Mouse (Mus musculus) midbrain, embryonic 16.5 days (tissue): ENCODE data around the gene Tbxas1. TPM values are rescaled to one million over a fixed set of nuclear protein-coding genes. Genes with fewer than 3 reads are reported as not detected.

Experiments
- ATAC-seq: fragments of 200-750 bp; cut with Nextera tagmentation; 2 replicates; pipeline ENCODE4 v1.8.0; 2017; ENCODE audit warnings: moderate TSS enrichment
- H3K27ac ChIP-seq: fragments of 300-500 bp; sonication (generic); 2 replicates; pipeline ENCODE4 v1.5.1; 2014; ENCODE audit warnings: mild to moderate bottlenecking, low read length, mixed read lengths
- H3K27me3 ChIP-seq: fragments of 300-500 bp; sonication (generic); 2 replicates; pipeline ENCODE4 v1.6.1; 2014; ENCODE audit warnings: low read depth, low read length, mixed read lengths; ENCODE audit not compliant: control insufficient read depth, insufficient read depth
- H3K36me3 ChIP-seq: fragments of 300-500 bp; sonication (generic); 2 replicates; pipeline ENCODE4 v1.6.1; 2014; ENCODE audit warnings: mild to moderate bottlenecking, low read length, moderate library complexity, mixed read lengths; ENCODE audit not compliant: control insufficient read depth, insufficient read depth
- H3K4me1 ChIP-seq: fragments of 300-500 bp; sonication (generic); 2 replicates; pipeline ENCODE4 v1.6.1; 2014; ENCODE audit warnings: mild to moderate bottlenecking, low read length, mixed read lengths; ENCODE audit not compliant: control insufficient read depth, insufficient read depth
- H3K4me2 ChIP-seq: fragments of 300-500 bp; sonication (generic); 2 replicates; pipeline ENCODE4 v1.6.1; 2014; ENCODE audit warnings: mild to moderate bottlenecking, low read length, mixed read lengths
- H3K4me3 ChIP-seq: fragments of 300-500 bp; sonication (generic); 2 replicates; pipeline ENCODE4 v1.5.1; 2014; ENCODE audit warnings: low read depth, mild to moderate bottlenecking, low read length, moderate library complexity, mixed read lengths
- H3K9ac ChIP-seq: fragments of 300-500 bp; sonication (generic); 2 replicates; pipeline ENCODE4 v1.6.1; 2014; ENCODE audit warnings: low read depth, low read length, mixed read lengths
- H3K9me3 ChIP-seq: fragments of 300-500 bp; sonication (generic); replicated peaks from 2 replicates; pipeline ENCODE4 v1.6.1; 2014; ENCODE audit warnings: mild to moderate bottlenecking, low read length, mixed read lengths; ENCODE audit not compliant: control insufficient read depth, poor library complexity, severe bottlenecking
- WGBS: fragments of 180-500 bp; shearing (Covaris S2); extraction: QIAGEN DNeasy Blood & Tissue Kit; methylation state at CpG from one replicate; pipeline ENCODE4 v1.1.7; 2014; 5-methylcytosine and 5-hydroxymethylcytosine counted together
- polyA plus RNA-seq: library from polyadenylated mRNA; unstranded; fragments of >200 nt; fragmentation: Nextera tagmentation; extraction: Ambion mirVana; gene quantifications from 2 replicates; pipeline ENCODE4 v1.2.1, GENCODE M21; 2015

Gene Tbxas1
- polyA plus RNA-seq, 1 experiment from 2014 or later, result 1.8 TPM

- Histone ChIP-seq H3K27me3 (no peaks in the 10 kb centered on the region), H3K4me1 (peaks cover 25% of the 10 kb centered on the region), H3K4me2 (no peak overlapping the region), H3K9me3 (no peaks in the 10 kb centered on the region), H3K4me3 (no peak overlapping the region), H3K9ac (no peak overlapping the region), H3K27ac (no peak overlapping the region), H3K36me3 (no peaks in the 10 kb centered on the region)
- ATAC-seq, result no peak
- WGBS, result 83% methylated on average over 2 of the region's 2 CpGs
These were observed 8.4 kb upstream of the Tbxas1 start for GRCm38 (mm10) chr6:38866761-38867160.

GRCm38 (mm10) chr6:38867291-38867690 is 7.9 kb upstream of the Tbxas1 start:
- no peaks in the 10 kb centered on the region for H3K27me3 ChIP-seq
- peaks cover 30% of the 10 kb centered on the region for H3K4me1 ChIP-seq
- no peak overlapping the region for H3K9ac ChIP-seq
- no peaks in the 10 kb centered on the region for H3K36me3 ChIP-seq
- H3K4me3 ChIP-seq, result no peak overlapping the region
- H3K9me3 ChIP-seq, result no peaks in the 10 kb centered on the region
- H3K27ac ChIP-seq, result no peak overlapping the region
- ATAC-seq, result no peak
- WGBS, result 17% methylated on average over 1 of the region's 1 CpGs
- H3K4me2 ChIP-seq, result no peak overlapping the region

- Histone ChIP-seq H3K9ac (no peak overlapping the region), H3K4me3 (no peak overlapping the region), H3K36me3 (no peaks in the 10 kb centered on the region), H3K4me1 (peaks cover 45% of the 10 kb centered on the region), H3K27ac (no peak overlapping the region), H3K9me3 (no peaks in the 10 kb centered on the region), H3K4me2 (no peak overlapping the region), H3K27me3 (no peaks in the 10 kb centered on the region)
- ATAC-seq, result no peak
- WGBS, result 100% methylated on average over 1 of the region's 1 CpGs
These were observed 6.2 kb upstream of the Tbxas1 start for GRCm38 (mm10) chr6:38868974-38869373.

- H3K4me1 ChIP-seq, result peaks cover 45% of the 10 kb centered on the region
- no peak for ATAC-seq
- 2% methylated on average over 2 of the region's 2 CpGs for WGBS
These were observed 5.1 kb upstream of the Tbxas1 start for GRCm38 (mm10) chr6:38870070-38870469.

GRCm38 (mm10) chr6:38871051-38871450 is 4.2 kb upstream of the Tbxas1 start:
- 16% methylated on average over 7 of the region's 7 CpGs for WGBS
- H3K9me3 ChIP-seq, result no peaks in the 10 kb centered on the region
- H3K27me3 ChIP-seq, result no peaks in the 10 kb centered on the region
- no peak for ATAC-seq
- no peak overlapping the region for H3K27ac ChIP-seq
- H3K4me3 ChIP-seq, result no peak overlapping the region
- no peak overlapping the region for H3K9ac ChIP-seq
- peaks cover 45% of the 10 kb centered on the region for H3K4me1 ChIP-seq
- H3K36me3 ChIP-seq, result no peaks in the 10 kb centered on the region
- 0 out of 2 replicates have a peak overlapping the region, but pooled peaks have one; percentile 17 for H3K4me2 ChIP-seq

More at GRCm38 (mm10) chr6:38870070-38870469, 5.1 kb upstream of the Tbxas1 start:
- H3K4me2 ChIP-seq, result no peak overlapping the region
- H3K9ac ChIP-seq, result no peak overlapping the region
- no peaks in the 10 kb centered on the region for H3K27me3 ChIP-seq
- no peak overlapping the region for H3K4me3 ChIP-seq
- no peak overlapping the region for H3K27ac ChIP-seq
- H3K9me3 ChIP-seq, result no peaks in the 10 kb centered on the region
- no peaks in the 10 kb centered on the region for H3K36me3 ChIP-seq

GRCm38 (mm10) chr6:38873316-38873715 is 1.9 kb upstream of the Tbxas1 start:
- peak overlapping the region; percentile 78 for H3K4me2 ChIP-seq
- H3K27me3 ChIP-seq, result no peaks in the 10 kb centered on the region
- no peak for ATAC-seq
- H3K36me3 ChIP-seq, result no peaks in the 10 kb centered on the region
- WGBS, result 59% methylated on average over 1 of the region's 1 CpGs
- peaks cover 42% of the 10 kb centered on the region for H3K4me1 ChIP-seq
- H3K4me3 ChIP-seq, result peak overlapping the region; percentile 100
- H3K9me3 ChIP-seq, result no peaks in the 10 kb centered on the region
- H3K9ac ChIP-seq, result no peak overlapping the region; the same call in none of the 2 replicates
- H3K27ac ChIP-seq, result no peak overlapping the region

GRCm38 (mm10) chr6:38874035-38874434 is 1.2 kb upstream of the Tbxas1 start:
- WGBS, result 2% methylated on average over 8 of the region's 8 CpGs
- H3K27ac ChIP-seq, result 0 out of 2 replicates have a peak overlapping the region, but pooled peaks have one; percentile 39
- no peaks in the 10 kb centered on the region for H3K9me3 ChIP-seq
- no peak for ATAC-seq
- peak overlapping the region; percentile 78 for H3K4me2 ChIP-seq
- no peaks in the 10 kb centered on the region for H3K27me3 ChIP-seq
- H3K4me1 ChIP-seq, result peaks cover 42% of the 10 kb centered on the region
- peak overlapping the region; percentile 100 for H3K9ac ChIP-seq
- no peaks in the 10 kb centered on the region for H3K36me3 ChIP-seq
- H3K4me3 ChIP-seq, result peak overlapping the region; percentile 100

- Histone ChIP-seq H3K9me3 (no peaks in the 10 kb centered on the region), H3K4me3 (peak overlapping the region; percentile 100), H3K27me3 (no peaks in the 10 kb centered on the region), H3K4me2 (peak overlapping the region; percentile 78), H3K36me3 (no peaks in the 10 kb centered on the region), H3K9ac (peak overlapping the region; percentile 100), H3K27ac (peak overlapping the region; percentile 99), H3K4me1 (peaks cover 42% of the 10 kb centered on the region)
- under 1% methylated on average over 23 of the region's 23 CpGs for WGBS
- ATAC-seq, result no peak
These were observed 493 bp upstream of the Tbxas1 start for GRCm38 (mm10) chr6:38874565-38875257.

- peak; percentile 85 for ATAC-seq
- H3K9ac ChIP-seq, result peak within 1 kb of the TSS; percentile 100
- H3K36me3 ChIP-seq, result no peaks in the 10 kb centered on the region
- no peaks in the 10 kb centered on the region for H3K9me3 ChIP-seq
- no peaks in the 10 kb centered on the region; the same call in 1 of the 2 replicates for H3K27me3 ChIP-seq
- WGBS, result under 1% methylated on average over 80 of the region's 108 CpGs
- H3K4me3 ChIP-seq, result peak within 1 kb of the TSS; percentile 100
- peak within 1 kb of the TSS; percentile 78 for H3K4me2 ChIP-seq
- H3K27ac ChIP-seq, result peak within 1 kb of the TSS; percentile 99
- H3K4me1 ChIP-seq, result peaks cover 32% of the 10 kb centered on the region
These were observed 1.1 kb downstream of the Tbxas1 start, which contains the start of gene Hipk2 for GRCm38 (mm10) chr6:38876071-38876911. Hipk2 (minus strand) TSS chr6:38876165.
